Mouse (Mus musculus) brain, embryonic 14.5 days (tissue): ENCODE results near the gene D5Ertd579e. TPM values are rescaled to one million over a fixed set of nuclear protein-coding genes. Genes with fewer than 3 reads are reported as not detected.

Source experiments
- DNase-seq: peaks from one replicate; pipeline ENCODE4 v3.0.0-alpha.2; 2011; ENCODE audit warnings: low read depth
- CTCF ChIP-seq: fragments of 200-500 bp; IDR thresholded peaks from 2 replicates; pipeline ENCODE4 v1.5.1; 2012; ENCODE audit warnings: inconsistent platforms, mild to moderate bottlenecking, moderate library complexity, borderline replicate concordance; ENCODE audit not compliant: insufficient read depth, insufficient read length; ENCODE audit errors: extremely low read depth
- POLR2A ChIP-seq: fragments of 200-500 bp; IDR thresholded peaks from 2 replicates; pipeline ENCODE4 v1.6.1; 2012; ENCODE audit warnings: mild to moderate bottlenecking, inconsistent platforms, borderline replicate concordance; ENCODE audit not compliant: poor library complexity, insufficient read depth, insufficient read length, severe bottlenecking; ENCODE audit errors: extremely low read depth
- polyA plus RNA-seq: library from polyadenylated mRNA; depleted of rRNA; stranded (reverse); fragments of >200 nt; gene quantifications from 2 replicates; pipeline ENCODE4 v1.2.3, GENCODE M21; 2012

The D5Ertd579e gene
- polyA plus RNA-seq, 1 experiment: 58.3 TPM

DNA sequence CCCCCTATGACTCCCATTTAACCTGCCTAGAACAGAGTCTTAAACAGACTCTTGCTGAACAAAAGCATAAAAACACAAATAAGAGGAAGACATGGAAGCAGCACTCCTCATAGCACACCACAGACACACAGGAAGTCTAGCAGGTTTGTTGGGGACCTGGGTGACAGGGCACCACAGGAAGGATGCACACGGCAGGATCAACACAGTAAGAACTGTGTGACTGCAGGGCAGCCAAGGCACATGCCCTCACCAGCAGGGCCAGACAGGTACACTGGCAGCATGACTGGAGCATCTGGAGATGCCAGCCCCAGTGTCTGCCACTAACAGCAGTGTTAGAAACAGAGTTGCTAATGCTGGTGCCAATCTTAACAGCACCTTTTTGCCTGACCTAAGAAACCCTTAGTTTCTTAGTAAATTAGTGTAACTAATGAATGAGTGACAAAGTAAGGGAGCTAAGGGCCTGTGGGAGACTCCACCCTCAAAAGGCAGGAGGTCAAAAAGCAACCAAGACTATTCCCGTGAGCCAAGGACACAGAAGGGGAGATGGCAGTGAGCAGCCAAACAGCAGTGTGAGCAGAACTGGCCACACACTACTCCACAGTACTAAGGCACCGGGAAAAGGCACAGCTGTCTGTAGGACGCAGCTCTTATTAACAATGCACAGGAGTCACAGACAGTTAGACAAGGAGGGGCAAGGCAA lies 125.1 kb downstream of the D5Ertd579e start:
- TF ChIP-seq CTCF (no peak), POLR2A (no peak)
- DNase-seq: no peak

DNA sequence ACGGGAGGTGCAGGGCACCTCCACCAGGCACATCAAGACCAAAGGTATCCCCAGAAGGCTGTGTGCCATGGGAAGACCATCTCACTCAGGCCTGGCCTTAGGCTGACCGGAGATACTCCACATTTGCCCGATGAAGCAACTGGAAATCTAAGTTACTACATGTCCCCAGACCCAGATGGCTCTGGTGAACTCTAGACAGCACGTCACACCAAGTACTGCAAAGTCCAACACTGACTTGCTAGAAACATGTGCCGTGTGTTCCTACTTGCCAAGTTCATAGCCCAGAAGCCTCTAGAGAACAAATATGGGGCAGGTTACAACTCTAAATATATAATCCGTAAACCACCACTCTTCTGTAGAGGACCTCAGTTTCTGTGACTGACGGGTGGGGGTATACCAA lies 125.7 kb downstream of the D5Ertd579e start:
- TF ChIP-seq POLR2A: no peak
- TF ChIP-seq CTCF: no peak
- no peak for DNase-seq

DNA sequence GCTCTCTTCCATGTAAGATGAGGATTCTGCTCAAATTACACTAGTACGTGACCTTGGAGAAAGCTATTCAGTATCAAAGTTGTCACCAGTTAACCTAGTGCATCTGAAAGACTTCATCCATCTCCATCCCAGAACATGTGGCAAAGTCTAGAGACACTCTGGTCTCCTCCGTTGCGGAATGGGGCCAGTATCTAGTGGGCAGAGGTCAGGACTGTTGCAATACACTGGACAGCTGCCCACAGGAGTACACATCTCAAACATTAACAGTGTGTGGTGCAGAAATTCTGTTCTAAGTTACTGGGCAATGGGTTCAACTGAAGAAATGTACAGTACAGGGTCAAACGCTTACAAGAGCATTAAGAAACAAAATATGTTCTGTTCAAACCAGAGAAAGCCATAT lies 127.7 kb downstream of the D5Ertd579e start:
- TF ChIP-seq POLR2A: no peak
- no peak for TF ChIP-seq CTCF

DNA sequence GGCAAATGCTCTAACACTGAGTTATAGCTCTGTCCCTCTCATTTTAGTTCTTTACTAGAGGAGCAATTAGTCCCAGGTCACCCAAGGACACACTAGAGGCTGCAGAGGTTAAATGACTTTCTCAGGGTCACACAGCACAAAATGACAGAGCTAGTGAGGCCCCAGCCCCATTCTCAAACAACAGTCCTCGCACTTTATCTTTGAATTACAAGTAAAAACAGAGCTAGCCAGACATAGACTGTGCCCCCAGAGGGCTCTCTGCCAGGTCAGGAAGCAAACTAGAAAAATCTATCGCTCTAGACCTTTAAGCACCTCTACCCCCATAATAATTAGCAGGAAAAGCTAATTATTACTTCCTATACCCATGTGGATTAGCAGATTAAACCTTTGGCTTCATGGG lies 128.2 kb downstream of the D5Ertd579e start:
- no peak for DNase-seq
- TF ChIP-seq POLR2A: no peak

More for the DNA sequence above, 127.7 kb downstream of the D5Ertd579e start:
- DNase-seq: no peak

DNA sequence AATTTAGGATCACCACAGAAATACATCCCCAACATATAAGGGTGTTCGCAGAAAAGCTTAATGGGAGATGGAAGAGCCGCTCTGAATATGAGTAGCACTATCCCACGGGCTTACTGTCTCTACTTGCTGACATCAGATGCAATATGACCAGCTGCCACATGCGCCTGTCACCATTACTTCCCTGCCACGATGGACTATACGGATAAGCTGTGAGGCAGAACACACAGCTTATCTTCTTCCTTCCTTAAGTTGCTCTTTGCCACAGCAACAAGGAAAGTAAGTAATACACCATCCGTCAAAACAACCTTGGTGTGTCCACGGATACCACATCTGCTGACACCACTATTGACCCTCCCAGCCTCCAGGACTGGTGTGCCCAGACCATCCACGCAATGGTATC lies 131.3 kb downstream of the D5Ertd579e start:
- TF ChIP-seq POLR2A: no peak
- no peak for TF ChIP-seq CTCF
- DNase-seq: no peak

DNA sequence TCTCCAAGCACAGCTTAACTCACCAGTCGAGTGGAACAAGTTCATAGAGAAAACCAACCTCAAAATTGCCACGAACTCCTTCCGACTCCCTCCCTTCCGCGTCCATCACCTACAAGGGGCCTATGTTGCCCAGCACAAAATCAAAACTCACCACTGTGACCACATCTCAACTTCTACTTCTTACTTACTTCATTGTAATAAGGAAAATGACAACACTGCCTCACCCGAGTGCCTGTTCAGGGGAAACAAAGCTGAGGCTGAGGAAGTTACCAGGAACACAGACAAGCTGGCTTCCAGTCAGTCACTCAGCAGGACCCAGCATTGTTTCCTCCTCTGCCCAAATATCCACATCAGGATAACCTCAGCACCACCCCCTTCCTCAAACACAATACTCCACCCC lies 132.1 kb downstream of the D5Ertd579e start:
- no peak for DNase-seq
- TF ChIP-seq CTCF (no peak), POLR2A (no peak)

DNA sequence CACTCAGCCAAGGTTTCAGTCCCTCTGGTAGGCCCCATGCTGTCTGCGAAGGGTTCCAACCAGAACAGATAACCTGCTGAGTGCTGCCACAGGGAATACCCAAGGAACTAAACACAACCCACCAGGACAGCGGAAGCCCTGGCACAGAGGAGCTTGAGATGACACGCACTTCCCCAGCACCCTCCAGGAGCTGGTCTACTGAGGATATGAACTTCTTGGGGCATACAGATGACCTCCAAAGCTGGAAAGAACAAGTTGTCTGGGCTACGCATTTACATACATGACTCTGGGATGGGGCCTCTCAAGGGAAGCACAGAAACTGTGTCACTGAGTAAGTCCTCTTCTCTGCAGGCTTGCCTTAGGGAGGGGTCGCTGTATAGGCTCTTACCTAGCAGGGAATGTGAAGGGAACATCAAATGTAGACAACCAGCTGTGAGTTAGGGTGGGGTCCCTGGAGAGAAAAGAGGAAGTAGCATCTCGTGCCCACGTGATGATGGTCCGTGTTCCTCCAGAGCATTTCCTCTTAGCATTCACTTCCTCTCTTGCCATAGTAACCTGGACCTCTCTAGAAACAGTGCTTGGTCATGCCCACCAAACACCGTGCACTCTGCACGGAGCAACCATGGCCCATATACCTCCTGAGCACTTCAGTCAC lies 132.9 kb downstream of the D5Ertd579e start:
- TF ChIP-seq CTCF (no peak), POLR2A (no peak)
- no peak for DNase-seq

DNA sequence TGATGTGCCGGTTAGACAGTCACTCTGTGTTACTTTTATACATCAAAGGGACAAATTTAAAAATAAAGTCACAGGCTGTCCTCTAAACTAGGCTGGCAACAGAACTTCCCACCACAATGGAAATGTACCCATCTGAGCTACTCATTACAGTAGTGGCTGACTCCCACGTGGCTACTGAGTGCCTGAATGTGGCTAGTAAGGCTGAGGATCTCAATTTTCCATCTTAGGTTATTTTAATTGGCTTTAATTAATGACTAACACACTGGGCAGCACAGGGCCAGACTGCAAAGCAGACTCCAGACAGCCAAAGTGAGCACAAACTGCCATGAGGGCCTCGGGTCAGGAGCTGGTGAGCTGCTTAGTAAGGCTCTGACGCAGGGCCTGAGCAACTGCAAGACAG lies 134.3 kb downstream of the D5Ertd579e start:
- no peak for TF ChIP-seq CTCF
- no peak for TF ChIP-seq POLR2A
- no peak for DNase-seq

DNA sequence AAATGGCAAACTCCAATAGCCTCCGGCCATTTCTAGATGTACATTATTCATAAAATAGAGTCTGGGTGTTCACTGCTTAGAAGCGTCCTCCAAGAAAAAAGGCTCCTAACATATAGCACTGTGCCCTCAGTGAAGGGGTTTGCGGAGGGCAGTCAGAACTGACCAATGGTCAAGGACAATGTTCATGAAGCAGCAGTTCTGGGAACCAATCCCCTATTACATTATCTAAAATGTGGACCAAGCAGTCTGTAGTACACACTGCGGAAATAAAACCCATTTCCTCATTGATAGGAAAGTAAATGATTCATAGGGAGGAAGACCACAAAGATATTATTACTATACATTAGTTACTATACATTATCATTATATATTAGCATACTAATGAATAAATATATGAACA lies 135.3 kb downstream of the D5Ertd579e start:
- no peak for TF ChIP-seq POLR2A
- TF ChIP-seq CTCF: no peak

DNA sequence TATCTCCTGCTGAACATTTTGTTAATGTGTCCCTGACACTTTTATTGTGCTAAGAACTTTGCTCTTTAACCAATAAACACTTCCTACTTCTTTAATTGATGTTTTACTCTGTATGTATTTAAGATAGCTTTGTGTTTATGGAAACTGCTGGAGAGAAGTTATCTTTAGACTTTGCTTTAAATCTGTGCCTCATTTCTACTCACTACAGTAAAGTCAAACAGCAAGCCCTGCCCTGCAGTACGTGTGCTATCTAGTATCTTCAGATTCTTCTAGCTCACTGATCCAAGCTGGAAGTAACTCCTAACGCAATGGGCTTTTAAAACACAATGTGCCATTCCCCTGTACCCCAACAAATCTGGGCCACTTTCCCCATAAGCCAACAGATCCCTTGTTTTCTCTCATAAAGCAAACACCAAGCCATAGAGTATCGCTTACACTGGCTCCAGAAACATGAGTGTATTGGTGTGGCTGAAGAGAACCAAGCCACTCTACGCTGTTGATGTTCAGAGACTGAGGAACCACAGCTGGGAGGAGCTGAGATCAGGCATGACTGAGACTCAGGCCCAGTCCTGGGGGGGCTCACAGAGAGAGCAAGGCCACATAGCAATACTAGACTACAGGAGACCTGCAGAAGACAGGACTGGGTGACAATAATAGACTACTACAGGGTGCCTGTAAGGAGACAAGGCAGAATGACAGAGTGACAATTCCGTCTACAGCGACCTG lies 136.2 kb downstream of the D5Ertd579e start:
- no peak for DNase-seq
- TF ChIP-seq POLR2A (no peak), CTCF (no peak)

More for the DNA sequence above, 135.3 kb downstream of the D5Ertd579e start:
- no peak for DNase-seq

DNA sequence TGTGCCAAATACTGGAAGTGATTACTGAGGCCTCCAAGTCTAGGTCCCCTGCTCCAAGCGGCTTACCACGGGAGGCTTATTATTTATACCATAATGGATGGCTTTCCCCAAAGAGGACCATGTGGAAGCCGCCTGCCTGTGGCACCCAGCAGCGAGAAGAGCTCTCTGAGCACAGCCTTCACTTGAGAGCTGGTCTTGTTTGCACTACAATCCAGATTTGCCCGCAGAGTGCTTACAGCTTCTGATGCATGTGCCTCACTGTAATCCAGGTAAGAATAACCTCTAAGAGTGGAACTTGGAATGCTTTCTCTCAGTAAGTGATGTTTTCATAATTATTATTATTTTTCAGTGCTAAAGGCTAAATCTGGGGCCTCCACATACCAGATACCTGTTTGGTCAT lies 136.7 kb downstream of the D5Ertd579e start:
- no peak for DNase-seq
- no peak for TF ChIP-seq CTCF
- no peak for TF ChIP-seq POLR2A
